Mouse (Mus musculus) bone marrow macrophage, adult 2 months (primary cell): ENCODE data around the gene Zc2hc1b.

Experiments used
- CTCF ChIP-seq: IDR thresholded peaks from 2 replicates; pipeline ENCODE4 v1.5.1; 2012; ENCODE audit warnings: low read depth, mild to moderate bottlenecking, low read length, moderate library complexity
- POLR2A ChIP-seq: IDR thresholded peaks from 2 replicates; pipeline ENCODE4 v1.6.1; 2012; ENCODE audit warnings: mild to moderate bottlenecking, low read depth, low read length, borderline replicate concordance

- no peak for TF ChIP-seq CTCF
- no peak for TF ChIP-seq POLR2A
Measured at GRCm38 (mm10) chr10:13212829-13213228, 35.0 kb upstream of the Zc2hc1b start.
